Mouse (Mus musculus): ENCODE data around the gene Ccl22.

DNA sequence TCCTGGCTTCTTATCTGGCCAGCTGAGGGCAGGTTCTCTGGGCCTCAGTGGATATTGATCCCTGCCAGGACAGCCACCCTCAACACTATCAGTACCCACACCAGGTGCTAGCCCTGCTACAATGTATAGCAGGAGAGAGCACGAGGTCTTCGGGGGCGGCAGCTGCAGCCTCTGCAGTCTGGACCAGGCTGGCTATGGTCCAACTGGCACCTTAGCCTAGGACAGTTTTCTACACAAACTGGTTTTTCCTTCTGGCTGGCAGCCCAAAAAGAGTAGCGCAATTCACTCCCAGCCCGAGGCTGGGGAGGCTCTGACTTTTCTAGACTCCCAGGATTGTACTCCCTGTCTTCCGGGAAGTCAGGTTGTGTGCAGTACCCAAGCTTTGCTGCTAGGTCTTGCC is 25.6 kb downstream of the Ccl22 start:
- TF ChIP-seq CTCF (IDR thresholded peaks at IDR 0.05 in 2 of 3, conservative IDR thresholded peaks at IDR 0.05 in 1 of 3; ENCODE audit: control insufficient read depth in 1 of 3, insufficient read depth in 1 of 3, low read depth in 2 of 3, low read length in 3 of 3, poor library complexity in 1 of 3, severe bottlenecking in 1 of 3) (no peak), JUND (IDR thresholded peaks at IDR 0.05; ENCODE audit: low read depth, low read length) (no peak), POLR2AphosphoS2 (IDR thresholded peaks at IDR 0.05; ENCODE audit: low read length) (no peak), ZMIZ1 (IDR thresholded peaks at IDR 0.05; ENCODE audit: low read depth, low read length) (no peak), GATA1 (IDR thresholded peaks at IDR 0.05; ENCODE audit: low read depth, low read length) (no peak), NELFE (IDR thresholded peaks at IDR 0.05; ENCODE audit: low read depth, low read length) (no peak), SMC3 (IDR thresholded peaks at IDR 0.05; ENCODE audit: low read depth, low read length) (no peak), CHD2 (IDR thresholded peaks at IDR 0.05; ENCODE audit: low read length) (no peak), ZKSCAN1 (IDR thresholded peaks at IDR 0.05; ENCODE audit: low read depth, low read length) (no peak), MAX (IDR thresholded peaks at IDR 0.05; ENCODE audit: low read length) (no peak), POLR2A (IDR thresholded peaks at IDR 0.05; ENCODE audit: control insufficient read depth in 1 of 2, insufficient read depth in 1 of 2, low read depth in 1 of 2, low read length in 2 of 2, poor library complexity in 1 of 2) (no peak), RAD21 (IDR thresholded peaks at IDR 0.05; ENCODE audit: low read depth, low read length) (no peak)

Data from MEL (cell line).